Mouse (Mus musculus): ENCODE measurements around the gene Zfp3.

DNA sequence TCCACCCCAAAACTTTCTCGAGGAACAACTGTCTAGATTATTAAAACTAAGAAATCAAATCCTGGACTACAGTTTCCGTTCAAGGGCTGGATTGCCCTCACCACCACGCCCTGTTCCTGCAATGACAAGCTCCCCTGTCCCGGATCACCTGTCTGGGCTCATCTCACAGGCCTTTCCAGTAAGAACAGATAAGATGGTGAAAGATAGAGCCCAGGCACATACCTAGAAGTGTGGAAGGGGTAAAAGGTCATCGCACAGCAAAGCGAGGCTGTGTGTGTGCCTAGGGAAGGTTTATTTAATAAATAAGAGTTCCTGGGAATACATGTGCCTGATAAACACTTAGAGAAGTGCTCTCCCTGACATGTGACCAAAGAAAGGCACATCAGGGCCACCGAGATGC, 18.4 kb upstream of the Zfp3 start:
- TF ChIP-seq EP300 (IDR thresholded peaks at IDR 0.05; ENCODE audit: low read depth) (no peak), CTCF (IDR thresholded peaks at IDR 0.05; ENCODE audit: low read depth) (no peak)
